Mouse (Mus musculus) MEL (cell line): ENCODE measurements around the gene Parp8. TPM values are rescaled to one million over a fixed set of nuclear protein-coding genes. Genes with fewer than 3 reads are reported as not detected.

Experiments
- DNase-seq: peaks from one replicate; pipeline ENCODE4 v3.0.0; 2011; ENCODE audit warnings: low read depth, low spot score
- H3K27ac ChIP-seq: 2 replicates; pipeline ENCODE4 v1.5.1; 2012; ENCODE audit warnings: low read depth, mild to moderate bottlenecking, control low read depth, low read length, moderate library complexity; ENCODE audit not compliant: control insufficient read depth
- H3K27me3 ChIP-seq, 2 experiments: fragments of 150-350 bp in 1 of 2; sonication (generic) in 1 of 2; 2 replicates each; pipeline ENCODE4 v1.6.1; 2012; ENCODE audit warnings: low read length in 2 of 2, mild to moderate bottlenecking in 2 of 2, improper control_type of control experiment in 1 of 2, moderate library complexity in 1 of 2; ENCODE audit not compliant: insufficient read depth in 2 of 2, control insufficient read depth in 1 of 2
- H3K36me3 ChIP-seq, 2 experiments: 2 replicates each; pipeline ENCODE4 v1.6.1; 2012 to 2014; ENCODE audit warnings: low read length in 2 of 2, improper control_type of control experiment in 1 of 2, inconsistent platforms in 1 of 2, mild to moderate bottlenecking in 1 of 2; ENCODE audit not compliant: insufficient read depth in 2 of 2, control insufficient read depth in 1 of 2
- H3K4me1 ChIP-seq, 2 experiments: fragments of 150-350 bp in 1 of 2; sonication (generic) in 1 of 2; 2 replicates each; pipeline ENCODE4 v1.6.1; 2012; ENCODE audit warnings: low read length in 2 of 2, improper control_type of control experiment in 1 of 2, mild to moderate bottlenecking in 1 of 2; ENCODE audit not compliant: insufficient read depth in 2 of 2, control insufficient read depth in 1 of 2
- H3K4me3 ChIP-seq, 2 experiments: fragments of 150-350 bp in 1 of 2; sonication (generic) in 1 of 2; 2 replicates each; pipeline ENCODE4 v1.5.1; 2012; ENCODE audit warnings: low read depth in 2 of 2, low read length in 2 of 2, mild to moderate bottlenecking in 2 of 2, moderate library complexity in 2 of 2, control low read depth in 1 of 2, improper control_type of control experiment in 1 of 2; ENCODE audit not compliant: control insufficient read depth in 1 of 2, insufficient read depth in 1 of 2
- H3K79me2 ChIP-seq: 2 replicates; pipeline ENCODE4 v1.6.1; 2012; ENCODE audit warnings: mild to moderate bottlenecking, low read length, moderate library complexity; ENCODE audit not compliant: control insufficient read depth, poor library complexity, insufficient read depth
- H3K9ac ChIP-seq: 2 replicates; pipeline ENCODE4 v1.6.1; 2012; ENCODE audit warnings: low read depth, mild to moderate bottlenecking, control low read depth, low read length, moderate library complexity; ENCODE audit not compliant: control insufficient read depth, poor library complexity, severe bottlenecking
- H3K9me3 ChIP-seq: fragments of 150-350 bp; sonication (generic); replicated peaks from 2 replicates; pipeline ENCODE4 v1.6.1; 2012; ENCODE audit warnings: mild to moderate bottlenecking, low read length, improper control_type of control experiment, moderate library complexity; ENCODE audit not compliant: insufficient read depth
- CHD1 ChIP-seq: IDR thresholded peaks from 2 replicates; pipeline ENCODE4 v1.6.1; 2012; ENCODE audit warnings: low read depth, mild to moderate bottlenecking, inconsistent platforms, low read length, improper control_type of control experiment
- ETS1 ChIP-seq: IDR thresholded peaks from 2 replicates; pipeline ENCODE4 v1.6.1; 2012; ENCODE audit warnings: low read depth, mild to moderate bottlenecking, inconsistent platforms, low read length, improper control_type of control experiment, moderate library complexity
- POLR2AphosphoS5 ChIP-seq: IDR thresholded peaks from 2 replicates; pipeline ENCODE4 v1.6.1; 2012; ENCODE audit warnings: low read depth, borderline replicate concordance, mild to moderate bottlenecking, inconsistent platforms, low read length, moderate library complexity, mixed read lengths
- SIN3A ChIP-seq: IDR thresholded peaks from 2 replicates; pipeline ENCODE4 v1.6.1; 2012; ENCODE audit warnings: low read length, improper control_type of control experiment, inconsistent platforms
- TCF12 ChIP-seq: IDR thresholded peaks from 2 replicates; pipeline ENCODE4 v1.6.1; 2014; ENCODE audit warnings: low read depth, mild to moderate bottlenecking, inconsistent platforms, low read length, improper control_type of control experiment, moderate library complexity
- USF1 ChIP-seq: IDR thresholded peaks from 2 replicates; pipeline ENCODE4 v1.6.1; 2014; ENCODE audit warnings: low read depth, mild to moderate bottlenecking, inconsistent platforms, low read length, improper control_type of control experiment, moderate library complexity
- USF2 ChIP-seq, 2 experiments: IDR thresholded peaks; 2 replicates each; pipeline ENCODE4 v1.6.1; 2011 to 2012; ENCODE audit warnings: improper control_type of control experiment in 2 of 2, low read length in 2 of 2, borderline replicate concordance in 1 of 2, inconsistent platforms in 1 of 2, low read depth in 1 of 2, mild to moderate bottlenecking in 1 of 2; ENCODE audit not compliant: insufficient read depth in 1 of 2
- polyA plus RNA-seq, 2 experiments: library from polyadenylated mRNA; stranded (reverse) in 1 of 2; unstranded in 1 of 2; fragments of >175 nt in 1 of 2; fragments of >200 nt in 1 of 2; gene quantifications; 2 replicates each; pipeline versions ENCODE4 v1.2.1 to v1.2.4; 2012; ENCODE audit warnings: low replicate concordance in 2 of 2, low read depth in 1 of 2; ENCODE audit not compliant: insufficient read length in 2 of 2, insufficient read depth in 1 of 2, missing spikeins in 1 of 2
- total RNA-seq: library from RNA; depleted of rRNA; stranded (reverse); fragments of 300-350 nt; gene quantifications from 2 replicates; pipeline ENCODE4 v1.2.3, GENCODE M21; 2012

Parp8 gene
- total and polyA plus RNA-seq, 3 experiments: not detected

DNA sequence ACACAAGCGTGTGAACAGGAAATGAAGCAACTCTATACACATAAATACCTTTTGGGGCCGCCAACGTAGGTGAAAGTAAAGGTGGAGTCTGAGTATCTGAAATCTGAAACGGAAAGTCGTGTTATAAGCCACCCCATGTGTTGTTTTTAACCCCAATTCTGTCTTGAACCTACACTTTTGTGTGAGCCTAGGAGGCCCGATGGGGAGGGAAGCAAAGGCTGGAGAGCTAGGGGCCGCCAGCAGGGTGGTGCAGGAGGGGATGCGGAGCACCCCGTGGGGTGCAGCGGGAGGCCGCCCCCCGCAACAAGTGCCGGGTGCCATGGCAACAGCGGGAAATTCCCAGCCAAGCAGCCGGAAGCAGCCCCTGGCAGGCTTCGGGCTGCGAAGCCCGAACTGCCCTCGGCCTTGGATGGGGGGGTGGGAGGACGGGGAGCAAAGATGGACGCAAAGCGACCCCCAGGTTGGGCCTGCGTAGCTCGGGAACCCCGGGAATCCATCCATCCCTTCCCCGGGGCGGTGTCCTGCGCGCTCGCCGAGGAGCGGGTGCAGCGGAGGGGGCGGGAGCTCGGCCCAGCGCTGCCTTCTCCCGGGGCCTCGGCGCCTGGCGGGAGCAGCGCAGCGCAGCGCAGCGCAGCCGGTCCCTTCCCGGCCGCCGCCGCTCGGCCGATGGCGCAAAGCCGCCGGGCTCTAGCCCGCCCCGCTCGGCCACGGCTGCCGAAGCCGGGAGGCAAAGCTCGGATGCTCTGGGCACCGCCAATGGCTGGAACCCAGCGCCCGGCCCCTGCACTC lies 1.0 kb downstream of the Parp8 start:
- H3K27ac ChIP-seq: no peak overlapping the region
- no peak for DNase-seq

DNA sequence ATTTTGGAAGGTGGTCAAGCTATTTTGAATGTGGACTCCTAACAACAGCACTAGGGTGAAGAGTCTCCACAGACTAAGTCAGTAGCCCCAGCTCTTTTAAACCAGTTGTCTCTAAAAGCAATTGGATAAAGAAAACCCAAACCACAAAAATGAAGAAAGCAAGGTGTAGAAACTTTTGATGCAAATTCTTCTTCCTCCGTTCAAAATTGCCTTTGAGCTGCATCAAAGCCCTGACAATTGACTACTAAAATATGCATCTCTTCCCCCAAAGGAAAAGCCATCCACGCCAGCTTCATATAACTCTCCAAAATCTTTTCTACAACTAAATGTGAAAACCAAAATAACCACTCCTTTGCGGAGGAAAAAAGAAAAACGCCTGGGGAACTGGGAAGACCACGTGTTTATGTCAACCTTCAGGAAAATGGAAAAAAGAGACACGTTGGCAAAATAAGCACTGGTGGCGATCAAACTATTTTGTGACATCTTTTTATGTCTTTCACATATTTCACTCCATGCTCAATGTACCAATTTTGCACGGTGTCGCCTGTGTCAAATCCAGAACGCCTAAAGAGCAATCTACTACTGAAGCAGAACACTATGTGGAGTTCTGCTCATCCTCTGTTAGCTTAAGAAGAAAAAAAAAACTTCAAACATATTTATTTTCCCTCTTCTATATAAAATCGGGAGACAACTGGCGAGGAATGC lies 1.8 kb downstream of the Parp8 start:
- TF ChIP-seq USF2 (IDR thresholded peaks at IDR 0.05; ENCODE audit: borderline replicate concordance in 1 of 2, insufficient read depth in 1 of 2, low read depth in 1 of 2, low read length in 2 of 2): no peak
- Histone ChIP-seq H3K4me3 (no peak overlapping the region), H3K4me1 (no peaks in the 10 kb centered on the region), H3K36me3 (no peaks in the 10 kb centered on the region), H3K27ac (no peak overlapping the region), H3K9me3 (no peaks in the 10 kb centered on the region), H3K9ac (no peak overlapping the region), H3K27me3 (no peaks in the 10 kb centered on the region), H3K79me2 (no peaks in the 10 kb centered on the region)
- DNase-seq: no peak

More for the DNA sequence above, 1.0 kb downstream of the Parp8 start:
- Histone ChIP-seq H3K4me3 (no peak overlapping the region), H3K27me3 (no peaks in the 10 kb centered on the region), H3K9ac (no peak overlapping the region), H3K9me3 (no peaks in the 10 kb centered on the region), H3K4me1 (no peaks in the 10 kb centered on the region), H3K79me2 (no peaks in the 10 kb centered on the region), H3K36me3 (no peaks in the 10 kb centered on the region)
- TF ChIP-seq ETS1 (no peak), SIN3A (no peak), TCF12 (no peak), CHD1 (no peak)

DNA sequence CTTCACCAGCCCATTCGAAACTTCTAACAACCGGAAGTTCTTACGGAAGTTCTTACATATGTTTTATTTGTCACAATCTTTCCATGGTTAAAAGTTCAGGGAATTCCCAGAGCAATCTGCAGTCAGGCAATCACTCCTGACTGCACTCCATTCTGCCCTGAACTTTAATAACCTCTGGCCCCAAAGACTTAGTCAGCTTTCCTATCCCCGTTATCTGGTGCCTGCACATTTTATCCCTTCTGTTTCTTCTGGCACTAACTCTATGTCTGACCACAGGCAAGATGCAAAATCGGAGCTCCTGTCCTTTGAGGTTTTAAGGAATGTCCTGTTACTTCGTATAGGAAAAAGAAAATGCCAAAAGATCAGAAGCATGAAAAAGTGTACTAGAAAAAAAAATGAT lies 4.7 kb downstream of the Parp8 start:
- Histone ChIP-seq H3K27ac (no peak overlapping the region), H3K9ac (no peak overlapping the region), H3K9me3 (no peaks in the 10 kb centered on the region), H3K4me1 (no peaks in the 10 kb centered on the region), H3K36me3 (no peaks in the 10 kb centered on the region), H3K27me3 (no peaks in the 10 kb centered on the region; a peak in 1 of 4 replicates), H3K4me3 (no peak overlapping the region), H3K79me2 (no peaks in the 10 kb centered on the region)
- TF ChIP-seq POLR2AphosphoS5 (no peak), USF1 (no peak), SIN3A (no peak)
- DNase-seq: no peak
